Mouse (Mus musculus): ENCODE data around the gene Mt3.

Gene Mt3

GRCm38 (mm10) chr8:94187290-94188002 is 35.0 kb downstream of the Mt3 start:
- no peak for DNase-seq

DNA sequence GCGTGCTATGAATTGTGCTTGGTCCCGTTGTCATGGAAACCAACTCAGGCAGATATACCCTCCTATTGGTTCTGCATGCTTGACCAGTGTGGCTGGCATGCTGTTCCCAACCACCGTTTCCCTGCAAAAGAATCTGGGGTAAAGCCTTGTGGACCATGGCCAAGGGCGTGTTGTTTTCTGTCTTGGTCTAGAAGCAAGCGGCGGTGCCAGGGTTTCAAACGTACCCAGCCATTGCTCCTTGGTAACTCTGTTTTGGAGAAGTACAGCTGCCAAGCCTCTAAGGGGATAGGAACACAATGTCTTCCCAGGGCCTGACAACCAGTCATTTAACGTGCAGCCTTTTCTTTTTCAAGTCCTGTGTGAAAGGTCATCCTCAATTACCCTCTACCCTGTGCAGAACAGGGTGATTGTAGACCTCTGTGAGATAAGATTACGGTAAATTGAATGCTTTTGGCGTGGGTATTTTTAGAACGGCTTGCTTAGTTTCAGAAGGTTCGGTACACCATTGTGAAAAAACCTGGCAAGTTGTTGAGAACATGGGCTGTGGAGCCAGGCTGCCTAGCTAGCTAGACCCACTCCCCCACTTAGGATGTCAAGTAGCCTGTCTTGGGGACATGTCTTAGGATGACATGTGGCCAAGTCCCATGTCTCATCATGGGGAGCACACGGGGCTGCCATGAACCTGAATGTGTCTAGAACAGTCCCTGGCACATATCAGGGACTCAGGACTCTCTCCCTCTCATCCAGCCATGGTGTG is 37.0 kb downstream of the Mt3 start:
- no peak for DNase-seq

DNA sequence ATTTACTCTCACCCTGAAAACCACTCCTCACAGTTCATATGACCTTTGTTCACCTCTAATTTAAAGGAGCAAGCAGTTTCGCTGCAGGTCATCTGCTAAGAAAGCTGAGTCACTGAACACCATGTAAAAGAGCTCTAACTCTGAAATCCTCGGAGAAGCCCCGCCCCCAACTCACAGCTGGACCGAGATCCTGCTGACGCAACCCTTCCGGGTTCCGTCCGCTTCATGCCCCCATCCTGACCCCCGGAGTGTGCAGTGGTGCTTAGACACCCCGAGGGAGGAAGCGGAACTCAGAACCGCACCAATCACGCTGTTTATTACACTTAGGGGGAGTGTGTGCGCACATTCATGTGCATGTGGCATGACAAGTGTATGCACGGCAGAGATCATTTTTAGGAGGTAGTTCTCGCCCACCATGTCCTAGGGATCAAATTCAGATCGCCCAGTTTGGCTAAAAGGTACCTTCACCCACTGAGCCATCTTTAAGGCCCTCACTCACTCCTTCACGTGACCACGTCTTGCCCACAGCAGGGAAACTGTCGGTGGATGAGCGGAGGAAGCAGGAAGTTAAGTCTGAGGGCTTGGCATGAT is 38.8 kb downstream of the Mt3 start:
- peak; percentile 83 for DNase-seq

DNA sequence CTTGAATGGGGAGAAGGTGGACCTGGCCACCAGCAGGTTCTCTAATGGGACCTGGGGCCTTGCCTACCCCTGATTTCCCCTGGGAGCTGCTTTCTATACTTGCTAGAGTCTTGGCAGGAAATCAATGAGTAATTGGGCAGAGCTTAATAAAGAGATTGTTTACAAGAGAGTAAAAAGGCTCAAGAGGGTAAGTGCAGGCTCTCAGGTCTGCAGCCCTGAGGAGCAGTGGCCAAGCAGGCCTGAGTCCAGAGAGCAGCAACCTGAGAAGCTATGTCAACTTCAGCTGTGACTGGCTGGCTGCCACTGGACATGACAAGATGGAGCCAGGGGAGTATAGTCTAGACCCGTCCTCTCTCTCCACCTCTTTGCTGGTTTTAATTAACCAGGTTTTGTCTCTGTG is 40.5 kb downstream of the Mt3 start:
- no peak for DNase-seq

- no peak for DNase-seq
Measured at GRCm38 (mm10) chr8:94194591-94195223, 42.3 kb downstream of the Mt3 start.

DNA sequence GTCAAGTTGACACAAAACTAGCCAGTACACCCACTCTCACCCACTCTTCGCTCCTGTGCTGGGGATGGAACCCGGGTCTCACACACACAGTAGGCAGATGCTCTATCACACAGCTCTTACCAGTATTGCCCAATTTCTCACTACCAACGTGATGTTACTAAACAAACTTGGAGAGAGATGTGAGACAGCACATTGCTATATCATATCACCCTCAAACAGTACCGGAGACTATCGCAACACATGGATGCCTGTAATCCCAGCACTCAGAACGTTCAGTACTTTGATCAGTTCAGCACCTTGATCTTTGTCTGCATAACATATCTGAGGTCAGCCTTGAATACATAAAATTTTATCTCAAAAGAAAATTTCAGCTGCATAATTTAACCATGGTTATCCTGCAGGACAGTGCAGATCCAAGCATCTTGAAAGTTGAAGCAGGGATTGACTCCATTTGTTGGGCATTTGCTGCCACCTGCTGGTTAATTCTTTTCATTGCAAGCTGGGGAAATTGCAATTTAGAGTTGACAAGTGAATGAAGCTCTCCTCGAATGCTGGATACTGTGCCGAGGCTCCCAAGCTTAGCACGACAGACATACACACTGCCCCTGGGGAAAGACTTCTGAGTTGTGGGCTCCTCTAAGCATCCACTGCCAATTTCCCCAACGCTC is 46.9 kb downstream of the Mt3 start:
- DNase-seq, result no peak

Measured in kidney, adult 11 months (tissue).